Comparison of ENCODE assay signal across 15 mouse cellular contexts in the genomic region with DNA sequence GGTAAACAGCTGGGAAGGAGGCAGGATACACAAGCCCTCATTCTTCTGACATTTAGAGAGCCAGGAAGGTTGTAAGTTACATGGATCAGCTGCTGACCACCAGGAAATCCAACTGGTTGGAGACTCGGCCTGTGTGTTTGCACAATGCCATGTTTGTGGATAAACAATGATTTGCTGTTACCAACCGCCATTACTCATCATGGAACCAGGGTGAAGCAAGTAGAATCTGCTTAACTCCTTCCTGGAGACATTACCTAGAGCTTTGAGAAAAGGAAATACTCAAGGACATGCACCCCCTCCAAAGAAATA.
DNase-seq lines count a peak whose midpoint lies in the region; ATAC-seq and TF ChIP-seq lines count a peak whose summit lies in the region.
"Had no signal": no experiment of that assay in that cellular context is flagged by ENCODE, and none has a peak within 500 bp of the region (broad histone marks: within the 10 kb centered on the region; RNA-seq: fewer than 3 reads in every experiment).

No protein-coding gene starts in this region.

- TF ChIP-seq CTCF in liver, adult 2 months (IDR thresholded peaks at IDR 0.05; ENCODE audit: low read depth, low read length), result no peak

- 0 out of 2 replicates have a peak overlapping the region, but pooled peaks have one; percentile 1 for H3K9ac ChIP-seq in liver, adult 2 months (ENCODE audit: low read depth, low read length)
- H3K9ac ChIP-seq in intestine, embryonic 15.5 days, result no peak overlapping the region
- no peak overlapping the region for H3K9ac ChIP-seq in liver, embryonic 16.5 days (ENCODE audit: low read depth, low read length)
- no peak overlapping the region for H3K9ac ChIP-seq in stomach, embryonic 16.5 days (ENCODE audit: low read length)
- H3K9ac ChIP-seq: forebrain, embryonic 13.5 days; limb, embryonic 12.5 days; neural tube, embryonic 13.5 days had no signal

- no peak overlapping the region for H3K4me3 ChIP-seq in liver, adult 2 months (ENCODE audit: insufficient read depth, low read depth, low read length)
- H3K4me3 ChIP-seq in intestine, embryonic 15.5 days (replicated peaks), result no peak overlapping the region
- no peak overlapping the region for H3K4me3 ChIP-seq in liver, embryonic 16.5 days (ENCODE audit: low read depth, low read length)
- H3K4me3 ChIP-seq in stomach, embryonic 16.5 days (replicated peaks; ENCODE audit: low read length), result 0 out of 2 replicates have a peak overlapping the region, but pooled peaks have one; percentile 10
- H3K4me3 ChIP-seq: forebrain, embryonic 13.5 days; limb, embryonic 12.5 days; neural tube, embryonic 13.5 days had no signal

- no peaks in the 10 kb centered on the region for H3K27me3 ChIP-seq in liver, adult 2 months (ENCODE audit: control insufficient read depth, insufficient read depth, low read length)
- H3K27me3 ChIP-seq in intestine, embryonic 15.5 days (replicated peaks), result no peaks in the 10 kb centered on the region
- no peaks in the 10 kb centered on the region for H3K27me3 ChIP-seq in liver, embryonic 16.5 days (ENCODE audit: control insufficient read depth, insufficient read depth, low read depth, low read length)
- H3K27me3 ChIP-seq in stomach, embryonic 16.5 days (ENCODE audit: control insufficient read depth, insufficient read depth, low read length), result no peaks in the 10 kb centered on the region
- H3K27me3 ChIP-seq: forebrain, embryonic 13.5 days; limb, embryonic 12.5 days; neural tube, embryonic 13.5 days had no signal

- no peaks in the 10 kb centered on the region for H3K9me3 ChIP-seq in intestine, embryonic 15.5 days
- H3K9me3 ChIP-seq in liver, embryonic 16.5 days (replicated peaks; ENCODE audit: control insufficient read depth, low read length), result no peaks in the 10 kb centered on the region
- H3K9me3 ChIP-seq in stomach, embryonic 16.5 days (replicated peaks; ENCODE audit: control insufficient read depth, low read length), result no peaks in the 10 kb centered on the region
- H3K9me3 ChIP-seq: forebrain, embryonic 13.5 days; G1E; limb, embryonic 12.5 days; neural tube, embryonic 13.5 days had no signal

- WGBS in liver, adult 2 months, result 17% methylated on average over 2 of the region's 2 CpGs
- 27% methylated on average over 2 of the region's 2 CpGs for WGBS in intestine, embryonic 15.5 days
- 51% methylated on average over 2 of the region's 2 CpGs for WGBS in liver, embryonic 16.5 days (ENCODE audit: insufficient replicate concordance)
- 21% methylated on average over 2 of the region's 2 CpGs for WGBS in stomach, embryonic 16.5 days

- no peaks in the 10 kb centered on the region for H3K36me3 ChIP-seq in liver, adult 2 months (ENCODE audit: control insufficient read depth, insufficient read depth, low read length)
- H3K36me3 ChIP-seq in intestine, embryonic 15.5 days, result no peaks in the 10 kb centered on the region
- no peaks in the 10 kb centered on the region for H3K36me3 ChIP-seq in liver, embryonic 16.5 days (ENCODE audit: control insufficient read depth, insufficient read depth)
- H3K36me3 ChIP-seq in stomach, embryonic 16.5 days (ENCODE audit: control insufficient read depth, insufficient read depth, low read length), result no peaks in the 10 kb centered on the region
- H3K36me3 ChIP-seq: limb, embryonic 12.5 days; neural tube, embryonic 13.5 days had no signal

- no peak for TF ChIP-seq POLR2A in liver, adult 2 months (IDR thresholded peaks at IDR 0.05; ENCODE audit: extremely low read depth, insufficient read depth, low read length)

- H3K79me2 ChIP-seq in liver, adult 2 months (ENCODE audit: control insufficient read depth, insufficient read depth, low read length), result no peaks in the 10 kb centered on the region; the same call in 1 of the 2 replicates

- peak overlapping the region; percentile 76 for H3K27ac ChIP-seq in liver, adult 2 months (replicated peaks; ENCODE audit: insufficient read depth, low read depth, low read length)
- H3K27ac ChIP-seq in intestine, embryonic 15.5 days, result peak overlapping the region; percentile 80; the same call in 1 of the 2 replicates
- peak overlapping the region; percentile 61 for H3K27ac ChIP-seq in liver, embryonic 16.5 days (ENCODE audit: low read length)
- peak overlapping the region; percentile 90 for H3K27ac ChIP-seq in stomach, embryonic 16.5 days (ENCODE audit: low read length)
- H3K27ac ChIP-seq: forebrain, embryonic 13.5 days; hindbrain, postnatal 0 days; kidney, postnatal 0 days; limb, embryonic 12.5 days; neural tube, embryonic 13.5 days had no signal

- no peak for ATAC-seq in intestine, embryonic 15.5 days
- ATAC-seq in liver, embryonic 16.5 days (ENCODE audit: low read depth), result no peak
- no peak for ATAC-seq in stomach, embryonic 16.5 days (ENCODE audit: insufficient read depth, low FRiP score)
- ATAC-seq: forebrain, embryonic 13.5 days; hindbrain, postnatal 0 days had no signal

- H3K4me1 ChIP-seq in liver, adult 2 months (ENCODE audit: control insufficient read depth, insufficient read depth, low read length), result peaks cover 26% of the 10 kb centered on the region
- H3K4me1 ChIP-seq in intestine, embryonic 15.5 days (replicated peaks), result peaks cover 17% of the 10 kb centered on the region
- peaks cover 9% of the 10 kb centered on the region for H3K4me1 ChIP-seq in liver, embryonic 16.5 days (ENCODE audit: control insufficient read depth, low read depth, low read length)
- peaks cover 26% of the 10 kb centered on the region for H3K4me1 ChIP-seq in stomach, embryonic 16.5 days (ENCODE audit: control insufficient read depth, insufficient read depth, low read length)
- H3K4me1 ChIP-seq: neural tube, embryonic 13.5 days had no signal

- H3K4me2 ChIP-seq in intestine, embryonic 15.5 days (replicated peaks), result peak overlapping the region; percentile 45; the same call in 1 of the 2 replicates
- H3K4me2 ChIP-seq in liver, embryonic 16.5 days (ENCODE audit: low read depth, low read length), result peak overlapping the region; percentile 6; the same call in 1 of the 2 replicates
- peak overlapping the region; percentile 33; the same call in 1 of the 2 replicates for H3K4me2 ChIP-seq in stomach, embryonic 16.5 days (ENCODE audit: low read depth, low read length)
- H3K4me2 ChIP-seq: forebrain, embryonic 13.5 days; limb, embryonic 12.5 days; neural tube, embryonic 13.5 days had no signal

- no peak for DNase-seq in liver, adult 2 months (ENCODE audit: extremely low read depth, low read depth, low spot score)
- DNase-seq in liver, result no peak
- DNase-seq in kidney, adult 9 months, result no peak
- no peak for DNase-seq in kidney, postnatal 14 days
- DNase-seq: adrenal gland, postnatal 10 days; cerebellum, adult 9-10 months had no signal
